Mouse (Mus musculus) ES-Bruce4 (cell line): ENCODE measurements around the gene Etv2. TPM values are rescaled to one million over a fixed set of nuclear protein-coding genes. Genes with fewer than 3 reads are reported as not detected.

Source experiments
- H3K27ac ChIP-seq: 2 replicates; pipeline ENCODE4 v1.5.1; 2012; ENCODE audit warnings: low read length, inconsistent platforms; ENCODE audit not compliant: insufficient read depth
- H3K27me3 ChIP-seq: 2 replicates; pipeline ENCODE4 v1.6.1; 2012; ENCODE audit warnings: mild to moderate bottlenecking, low read length, inconsistent platforms; ENCODE audit not compliant: control insufficient read depth, poor library complexity, insufficient read depth, severe bottlenecking
- H3K36me3 ChIP-seq: 2 replicates; pipeline ENCODE4 v1.6.1; 2012; ENCODE audit warnings: inconsistent platforms, mild to moderate bottlenecking, low read length, moderate library complexity; ENCODE audit not compliant: control insufficient read depth, poor library complexity, insufficient read depth, severe bottlenecking
- H3K4me1 ChIP-seq: one replicate; pipeline ENCODE4 v1.8.1; 2011; ENCODE audit warnings: low read length; ENCODE audit not compliant: control insufficient read depth, insufficient read depth
- H3K4me3 ChIP-seq: 2 replicates; pipeline ENCODE4 v1.5.1; 2011; ENCODE audit warnings: low read depth, mild to moderate bottlenecking, low read length
- H3K9ac ChIP-seq: 2 replicates; pipeline ENCODE4 v1.6.1; 2012; ENCODE audit warnings: low read depth, mild to moderate bottlenecking, inconsistent platforms; ENCODE audit not compliant: poor library complexity, severe bottlenecking
- H3K9me3 ChIP-seq: replicated peaks from 2 replicates; pipeline ENCODE4 v1.6.1; 2012; ENCODE audit warnings: mild to moderate bottlenecking, low read length, inconsistent platforms; ENCODE audit not compliant: control insufficient read depth, poor library complexity, insufficient read depth, severe bottlenecking
- CTCF ChIP-seq: IDR thresholded peaks from one replicate; pipeline ENCODE4 v1.8.1; 2011; ENCODE audit warnings: low read depth, low read length
- EP300 ChIP-seq: IDR thresholded peaks from 2 replicates; pipeline ENCODE4 v1.6.1; 2011; ENCODE audit warnings: low read depth, low read length; ENCODE audit not compliant: insufficient read depth
- POLR2A ChIP-seq: IDR thresholded peaks from one replicate; pipeline ENCODE4 v1.8.1; 2011; ENCODE audit warnings: low read length; ENCODE audit not compliant: insufficient read depth
- polyA plus RNA-seq: library from polyadenylated mRNA; stranded (reverse); fragments of >200 nt; gene quantifications from 2 replicates; pipeline ENCODE4 v1.2.4, GENCODE M21; 2011; ENCODE audit warnings: low read depth; ENCODE audit not compliant: missing spikeins, insufficient read depth, insufficient read length

Etv2 gene
- polyA plus RNA-seq, 1 experiment: 3.3 TPM

DNA sequence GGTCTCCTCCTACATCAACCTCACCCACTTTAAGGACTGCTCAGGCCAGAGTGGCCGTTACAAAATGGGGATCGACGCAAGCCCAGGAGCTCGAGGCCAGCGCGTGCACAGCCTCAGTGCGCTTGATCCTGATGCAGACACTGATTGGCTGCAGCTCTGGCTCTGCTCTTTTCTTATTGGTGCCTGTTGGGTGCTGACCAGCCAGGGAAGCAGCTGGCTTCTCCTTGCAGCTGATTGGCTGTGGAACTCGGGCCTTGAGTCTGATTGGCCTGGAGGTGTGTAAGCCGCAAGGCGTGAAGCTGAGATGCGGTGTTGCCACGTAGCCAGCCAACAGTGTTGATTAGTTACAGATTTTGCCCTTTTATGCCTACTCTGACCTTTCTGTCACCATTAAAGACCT, 36.9 kb downstream of the Etv2 start, which contains the start of gene Zbtb32:
Zbtb32 (minus strand) TSS at position 124 of the 400 bp plus-strand sequence.
- TF ChIP-seq EP300: no peak
- no peak for TF ChIP-seq CTCF
- no peak for TF ChIP-seq POLR2A
- H3K9ac ChIP-seq: peak within 1 kb of the TSS; percentile 45; the same call in 1 of the 2 replicates
- peaks cover 17% of the 10 kb centered on the region for H3K4me1 ChIP-seq
- peak within 1 kb of the TSS; percentile 46 for H3K27ac ChIP-seq
- no peaks in the 10 kb centered on the region for H3K9me3 ChIP-seq
- H3K36me3 ChIP-seq: no peaks in the 10 kb centered on the region
- H3K27me3 ChIP-seq: no peaks in the 10 kb centered on the region
- H3K4me3 ChIP-seq: peak within 1 kb of the TSS; percentile 41

DNA sequence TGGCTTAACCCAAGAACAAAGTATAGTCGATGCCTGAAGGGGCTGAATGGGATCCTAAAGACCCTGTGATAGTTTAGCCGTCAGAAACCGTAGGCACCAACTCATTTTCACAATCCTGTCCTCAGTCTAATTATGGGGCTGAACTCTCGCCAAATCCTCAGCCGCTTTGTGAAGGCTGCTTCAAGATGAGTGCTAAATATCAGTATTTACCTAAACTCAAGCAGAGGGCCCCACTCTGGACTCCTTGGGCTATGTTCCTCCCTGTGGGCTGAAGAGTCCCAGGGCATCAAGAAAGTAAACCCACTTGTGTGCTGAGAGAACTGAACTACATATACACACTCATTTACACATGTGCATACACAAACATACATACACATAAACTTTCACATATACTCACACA, 38.8 kb downstream of the Etv2 start:
- no peak overlapping the region for H3K27ac ChIP-seq
- no peaks in the 10 kb centered on the region for H3K27me3 ChIP-seq
- no peak overlapping the region for H3K9ac ChIP-seq
- no peaks in the 10 kb centered on the region for H3K9me3 ChIP-seq
- H3K4me3 ChIP-seq: no peak overlapping the region
- peaks cover 9% of the 10 kb centered on the region for H3K4me1 ChIP-seq
- TF ChIP-seq POLR2A (no peak), CTCF (no peak), EP300 (no peak)
- H3K36me3 ChIP-seq: no peaks in the 10 kb centered on the region

DNA sequence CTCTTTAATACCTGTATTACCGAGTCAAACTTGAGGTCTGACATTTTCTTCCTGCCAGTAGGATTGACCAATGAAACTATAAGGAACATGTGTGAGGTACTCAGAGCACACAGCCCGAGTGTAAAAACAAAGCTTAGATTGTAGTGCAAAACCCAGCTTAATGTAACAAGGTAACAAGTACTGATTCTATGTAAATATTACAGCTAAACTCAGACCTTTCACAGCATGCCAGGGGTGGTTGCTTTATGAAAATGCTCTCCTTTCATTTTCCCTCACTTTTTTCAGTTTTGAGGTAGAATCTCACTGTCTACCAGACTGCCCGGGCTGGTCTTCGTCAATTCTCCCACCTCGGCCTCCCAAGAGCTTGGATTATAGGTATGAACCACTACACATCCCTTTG, 39.6 kb downstream of the Etv2 start:
- no peaks in the 10 kb centered on the region for H3K9me3 ChIP-seq
- peaks cover 9% of the 10 kb centered on the region for H3K4me1 ChIP-seq
- no peak overlapping the region for H3K9ac ChIP-seq
- no peak overlapping the region for H3K27ac ChIP-seq
- no peaks in the 10 kb centered on the region for H3K36me3 ChIP-seq
- H3K27me3 ChIP-seq: no peaks in the 10 kb centered on the region
- TF ChIP-seq EP300 (no peak), CTCF (no peak), POLR2A (no peak)
- no peak overlapping the region for H3K4me3 ChIP-seq

DNA sequence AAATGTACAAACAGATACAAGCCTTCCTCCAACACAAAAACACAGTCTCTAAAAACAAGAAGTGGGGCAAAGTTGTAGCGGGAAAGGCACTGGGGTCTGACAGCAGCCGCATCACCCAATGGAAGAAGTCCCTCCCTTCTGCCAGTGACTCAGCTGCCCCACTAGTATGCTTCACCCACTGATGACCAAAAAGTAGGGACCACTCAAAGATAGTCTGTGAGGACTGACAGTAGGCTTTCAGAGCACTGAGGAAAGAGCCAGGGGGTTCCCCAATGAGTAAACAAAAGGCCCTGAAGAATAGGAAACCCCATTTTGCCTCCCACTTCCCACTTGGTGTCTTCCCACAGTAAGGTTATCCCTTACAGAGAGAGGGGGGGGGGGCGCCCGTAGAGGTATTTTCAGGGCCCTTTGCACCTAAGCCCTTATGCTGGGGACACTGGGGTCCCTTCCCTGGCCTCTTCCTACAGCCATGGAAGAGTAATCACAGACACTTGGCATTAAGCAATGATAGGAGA, 41.1 kb downstream of the Etv2 start:
- no peak overlapping the region for H3K9ac ChIP-seq
- H3K4me1 ChIP-seq: peaks cover 9% of the 10 kb centered on the region
- no peak overlapping the region for H3K4me3 ChIP-seq
- no peaks in the 10 kb centered on the region for H3K36me3 ChIP-seq
- TF ChIP-seq POLR2A: no peak
- no peak for TF ChIP-seq EP300
- no peak for TF ChIP-seq CTCF
- H3K9me3 ChIP-seq: no peaks in the 10 kb centered on the region
- no peaks in the 10 kb centered on the region for H3K27me3 ChIP-seq
- no peak overlapping the region for H3K27ac ChIP-seq

DNA sequence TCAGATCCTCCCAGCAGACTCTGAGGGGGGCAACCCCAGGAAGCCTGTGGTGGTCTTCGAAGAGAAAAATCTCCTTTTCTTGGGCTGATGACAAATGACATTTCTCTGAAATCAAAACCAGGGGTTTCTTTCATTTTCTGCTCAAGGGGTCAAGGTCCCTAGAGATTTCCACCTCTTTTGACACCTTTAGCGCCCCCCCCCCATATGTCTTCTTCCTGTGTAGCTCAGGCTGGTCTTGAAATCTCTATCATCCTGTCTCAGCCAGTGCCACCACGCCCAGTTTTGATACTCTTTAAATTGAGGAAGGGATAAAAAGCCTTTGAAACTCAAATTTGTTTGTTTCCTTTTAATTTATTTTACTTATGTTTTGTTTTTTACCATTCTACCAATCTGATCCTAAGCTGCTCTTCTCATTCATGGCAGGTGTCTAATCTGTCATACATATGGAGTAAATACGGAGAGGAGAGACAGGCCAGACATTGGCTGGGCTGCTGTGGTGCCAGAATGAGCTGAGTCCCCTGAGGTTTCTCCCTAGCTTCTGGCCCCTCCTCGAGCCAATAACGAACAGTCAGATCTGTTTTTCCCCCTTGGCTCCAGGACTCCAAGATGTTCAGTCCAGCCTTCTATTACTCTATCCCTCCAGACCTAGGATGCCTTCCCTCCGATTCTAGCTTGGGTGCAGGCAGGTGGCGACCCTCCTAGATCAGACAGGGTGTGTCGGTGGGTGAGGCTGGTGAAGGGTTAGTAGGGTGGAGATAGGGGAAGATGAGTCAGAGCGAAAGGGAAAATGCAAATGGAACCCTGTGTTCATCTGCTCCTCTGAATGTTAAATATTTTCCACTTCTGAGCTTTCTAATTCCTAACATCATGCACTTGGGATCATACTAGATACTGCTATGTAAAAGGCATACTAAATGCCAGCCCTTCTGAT, 41.8 kb downstream of the Etv2 start:
- TF ChIP-seq POLR2A (no peak), EP300 (no peak), CTCF (no peak)
- peaks cover 9% of the 10 kb centered on the region for H3K4me1 ChIP-seq
- H3K27ac ChIP-seq: no peak overlapping the region
- H3K9me3 ChIP-seq: no peaks in the 10 kb centered on the region
- no peak overlapping the region for H3K9ac ChIP-seq
- no peaks in the 10 kb centered on the region for H3K36me3 ChIP-seq
- H3K4me3 ChIP-seq: no peak overlapping the region
- no peaks in the 10 kb centered on the region for H3K27me3 ChIP-seq
